Mouse (Mus musculus) kidney, postnatal 25 days (tissue): ENCODE data around the gene Nfkbil1.

Source experiments
- DNase-seq, 2 experiments: peaks; one replicate each; pipeline ENCODE4 v3.0.0; 2021; ENCODE audit warnings: mixed read lengths in 2 of 2

Gene Nfkbil1

GRCm38 (mm10) chr17:35236996-35237395 is 1.4 kb upstream of the Nfkbil1 start:
- peak in 1 of 2 experiments; percentile 41 for DNase-seq

- DNase-seq = peak; percentile 94 to 98
Observed at GRCm38 (mm10) chr17:35236390-35236746, 776 bp upstream of the Nfkbil1 start.

GRCm38 (mm10) chr17:35234903-35235302 is 689 bp downstream of the Nfkbil1 start:
- DNase-seq = peak; percentile 40 to 68

- DNase-seq = peak in 1 of 2 experiments; percentile 29
Observed at GRCm38 (mm10) chr17:35234090-35234489, 1.5 kb downstream of the Nfkbil1 start.

GRCm38 (mm10) chr17:35233114-35233980 is 2.2 kb downstream of the Nfkbil1 start, which contains the start of gene Atp6v1g2:
Gene Atp6v1g2 (plus strand): TSS chr17:35233660.
- peak in 1 of 2 experiments; percentile 66 for DNase-seq

- no peak for DNase-seq
Observed at GRCm38 (mm10) chr17:35232659-35233058, 2.9 kb downstream of the Nfkbil1 start.

- peak; percentile 82 to 91 for DNase-seq
Observed at GRCm38 (mm10) chr17:35232043-35232442, 3.5 kb downstream of the Nfkbil1 start.

- DNase-seq = peak in 1 of 2 experiments; percentile 35
Observed at GRCm38 (mm10) chr17:35231022-35231421, 4.6 kb downstream of the Nfkbil1 start.

GRCm38 (mm10) chr17:35226561-35227046 is 9.0 kb downstream of the Nfkbil1 start:
- DNase-seq = peak; percentile 45 to 55

GRCm38 (mm10) chr17:35225456-35225855 is 10.1 kb downstream of the Nfkbil1 start:
- no peak for DNase-seq

- no peak for DNase-seq
Observed at GRCm38 (mm10) chr17:35224641-35225040, 11.0 kb downstream of the Nfkbil1 start.

GRCm38 (mm10) chr17:35222299-35222698 is 13.3 kb downstream of the Nfkbil1 start:
- peak in 1 of 2 experiments; percentile 60 for DNase-seq

- peak; percentile 38 to 64 for DNase-seq
Observed at GRCm38 (mm10) chr17:35220156-35220952, 15.2 kb downstream of the Nfkbil1 start, which contains the start of gene Gm16181. Gene Gm16181 (plus strand): TSS chr17:35220834.

GRCm38 (mm10) chr17:35219601-35220041 is 16.0 kb downstream of the Nfkbil1 start:
- no peak for DNase-seq

- peak; percentile 49 to 76 for DNase-seq
Observed at GRCm38 (mm10) chr17:35218516-35219193, 16.9 kb downstream of the Nfkbil1 start.

- DNase-seq = no peak
Observed at GRCm38 (mm10) chr17:35213071-35213470, 22.5 kb downstream of the Nfkbil1 start.

GRCm38 (mm10) chr17:35210593-35210992 is 25.0 kb downstream of the Nfkbil1 start:
- DNase-seq = no peak

GRCm38 (mm10) chr17:35209785-35210535 is 25.6 kb downstream of the Nfkbil1 start:
- DNase-seq = no peak

GRCm38 (mm10) chr17:35205380-35205769 is 30.2 kb downstream of the Nfkbil1 start:
- DNase-seq = no peak

- no peak for DNase-seq
Observed at GRCm38 (mm10) chr17:35204494-35205379, 30.9 kb downstream of the Nfkbil1 start, which contains the start of gene Lta. Gene Lta (minus strand): TSS chr17:35205351.

- DNase-seq = no peak
Observed at GRCm38 (mm10) chr17:35202442-35202841, 33.1 kb downstream of the Nfkbil1 start.
